Mouse (Mus musculus) testis, postnatal 14 days (tissue): ENCODE measurements around the gene Unc13c.

ENCODE experiments used
- DNase-seq: peaks from one replicate; pipeline ENCODE4 v3.0.0; 2021; ENCODE audit warnings: low spot score

Unc13c gene

GRCm38 (mm10) chr9:73882393-73882919 is 86.3 kb downstream of the Unc13c start:
- DNase-seq: no peak

DNA sequence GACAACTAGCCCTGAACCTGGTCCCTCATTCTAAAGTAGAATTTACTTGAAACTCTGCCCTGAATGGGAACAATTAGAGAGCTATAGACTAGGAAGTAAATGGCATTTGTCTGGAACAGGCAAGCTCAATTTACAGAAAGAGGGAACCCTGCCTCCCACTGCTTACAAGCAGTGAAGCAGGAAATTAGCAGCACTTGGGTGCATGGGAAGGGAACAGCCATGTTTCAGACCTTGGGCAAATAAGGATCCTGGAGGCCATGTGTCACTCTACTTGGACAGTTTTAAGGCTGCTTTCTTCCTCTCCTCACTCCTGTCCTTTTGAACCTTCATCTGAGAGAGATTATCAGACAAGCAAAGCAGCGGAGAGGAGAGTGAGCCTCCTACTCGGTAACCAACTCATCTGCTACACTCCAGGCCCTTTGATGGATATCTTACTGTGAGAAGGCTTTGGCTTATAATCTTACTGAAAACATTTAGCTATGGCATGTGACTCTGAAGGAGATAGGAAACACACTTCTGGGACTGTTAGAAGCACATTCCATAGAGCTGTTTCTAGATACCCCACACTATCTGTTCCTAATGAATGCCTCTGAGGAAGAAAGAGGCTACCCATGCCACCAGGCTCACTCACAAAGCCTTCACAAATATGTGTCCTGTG is 101.2 kb downstream of the Unc13c start:
- no peak for DNase-seq

- no peak for DNase-seq
These were observed 102.1 kb downstream of the Unc13c start for GRCm38 (mm10) chr9:73866666-73867065.

DNA sequence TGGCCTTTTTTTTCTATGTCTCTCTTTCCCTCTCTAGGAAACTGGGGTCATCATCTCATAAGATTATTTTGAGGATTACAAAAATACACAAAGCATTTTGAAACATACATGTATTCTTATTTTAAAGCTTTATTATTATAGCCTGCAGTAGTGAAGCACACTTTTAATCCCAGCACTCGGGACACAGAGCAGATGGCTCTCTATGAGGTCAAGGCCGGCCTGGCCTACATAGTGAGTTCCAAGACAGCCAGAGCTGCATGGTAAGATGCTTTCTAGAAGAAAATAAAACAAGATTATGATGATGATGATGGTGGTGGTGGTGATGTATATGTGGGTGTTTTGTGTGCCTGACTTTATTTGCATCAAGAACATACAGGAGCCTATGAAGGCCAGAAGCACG is 109.3 kb downstream of the Unc13c start:
- no peak for DNase-seq

DNA sequence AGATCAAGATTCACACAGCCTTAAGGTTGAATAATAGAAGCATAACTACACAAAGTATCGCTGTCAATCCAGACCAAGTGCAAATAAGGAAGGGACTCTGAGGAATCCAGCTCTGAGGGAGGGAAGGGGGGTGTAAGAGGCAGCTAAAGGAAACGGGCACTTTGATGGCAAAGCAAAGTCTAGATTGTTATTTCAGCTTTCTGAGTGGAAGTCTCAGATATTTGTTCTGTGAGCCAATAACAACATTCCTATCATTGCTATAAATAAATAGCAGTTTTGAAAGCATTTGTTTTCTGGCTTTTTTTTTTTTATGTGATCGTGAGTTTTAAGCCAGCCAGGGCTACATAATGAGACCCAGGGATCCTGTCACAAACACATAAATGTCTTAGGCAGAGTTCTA is 114.5 kb downstream of the Unc13c start:
- no peak for DNase-seq

DNA sequence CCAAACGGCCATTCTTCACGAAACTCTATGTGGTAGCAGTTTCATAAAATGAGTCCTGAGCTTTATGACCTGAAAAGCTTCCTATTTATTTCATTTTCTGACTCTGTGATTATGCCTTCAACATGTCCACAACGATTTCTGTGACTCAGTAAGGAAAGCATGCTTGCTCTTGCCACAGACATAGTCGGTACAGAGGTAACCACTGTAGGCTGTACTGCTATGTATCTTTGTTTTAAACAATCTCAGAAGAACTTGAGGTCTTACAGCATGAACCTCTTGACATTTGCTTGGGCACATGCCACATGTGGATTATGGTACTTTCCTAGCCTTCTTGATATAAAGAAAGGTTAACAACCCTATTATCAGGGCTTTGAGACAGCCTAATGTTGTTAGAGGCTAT is 162.1 kb downstream of the Unc13c start:
- DNase-seq: no peak

DNA sequence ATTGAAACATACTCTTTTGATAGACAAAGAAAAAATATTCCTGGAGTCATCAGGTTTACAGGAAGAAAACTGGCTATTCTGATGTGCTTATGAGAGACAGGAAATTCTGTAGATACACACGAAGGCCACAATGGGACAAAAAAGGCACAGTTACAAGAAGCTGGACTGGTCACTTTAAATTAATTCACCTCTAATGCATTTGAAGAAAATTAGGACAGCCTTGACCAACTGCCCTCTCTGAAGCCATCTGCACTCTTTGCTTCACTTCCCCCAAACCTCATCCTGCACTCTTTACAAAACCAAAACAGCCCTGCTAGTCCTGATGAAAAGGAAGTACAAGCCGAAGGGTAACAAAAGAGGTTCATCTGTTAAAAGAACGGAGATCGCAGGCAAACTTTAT is 194.2 kb downstream of the Unc13c start:
- no peak for DNase-seq

- DNase-seq: no peak
These were observed 213.6 kb downstream of the Unc13c start for GRCm38 (mm10) chr9:73755185-73755584.

GRCm38 (mm10) chr9:73753480-73753879 is 215.3 kb downstream of the Unc13c start:
- no peak for DNase-seq

DNA sequence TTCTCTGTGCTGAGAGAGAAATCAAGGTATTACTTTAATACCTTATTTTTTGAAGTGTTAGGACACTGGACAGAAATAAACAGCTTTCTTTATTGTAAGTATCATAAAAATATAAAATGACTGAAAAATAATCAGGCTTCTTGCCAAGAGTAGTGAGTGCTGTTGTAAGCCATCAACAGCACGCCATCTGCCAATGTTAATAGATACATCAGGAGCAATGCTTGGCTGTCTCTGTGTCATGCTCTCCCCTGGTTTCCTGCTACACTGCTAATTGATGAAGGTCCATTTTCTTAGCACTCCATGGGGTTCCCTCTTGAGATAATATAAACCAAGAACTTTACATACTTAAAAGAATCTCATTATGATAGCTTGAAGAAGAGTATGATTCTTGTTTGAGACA is 217.4 kb downstream of the Unc13c start:
- no peak for DNase-seq

DNA sequence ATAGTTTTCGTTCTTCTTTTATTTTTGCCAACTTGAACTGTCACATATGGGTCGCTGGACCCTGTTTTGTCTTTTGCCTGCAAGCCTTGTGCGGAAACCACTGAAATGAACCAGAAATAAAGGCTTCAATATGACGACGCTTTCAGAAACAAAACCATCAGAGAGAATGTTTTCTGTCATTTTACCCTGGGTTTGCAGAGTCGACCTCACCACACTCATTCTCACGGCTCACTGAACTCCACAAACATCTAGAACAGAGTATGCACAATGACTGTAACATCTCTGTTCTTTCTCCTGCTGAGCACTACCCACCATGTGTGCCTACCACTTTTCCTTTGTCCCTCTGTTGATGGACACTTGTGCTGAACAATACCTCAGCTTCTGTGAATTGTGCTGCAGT is 234.3 kb downstream of the Unc13c start:
- no peak for DNase-seq

- DNase-seq: no peak
These were observed 242.8 kb downstream of the Unc13c start for GRCm38 (mm10) chr9:73725717-73726662.

DNA sequence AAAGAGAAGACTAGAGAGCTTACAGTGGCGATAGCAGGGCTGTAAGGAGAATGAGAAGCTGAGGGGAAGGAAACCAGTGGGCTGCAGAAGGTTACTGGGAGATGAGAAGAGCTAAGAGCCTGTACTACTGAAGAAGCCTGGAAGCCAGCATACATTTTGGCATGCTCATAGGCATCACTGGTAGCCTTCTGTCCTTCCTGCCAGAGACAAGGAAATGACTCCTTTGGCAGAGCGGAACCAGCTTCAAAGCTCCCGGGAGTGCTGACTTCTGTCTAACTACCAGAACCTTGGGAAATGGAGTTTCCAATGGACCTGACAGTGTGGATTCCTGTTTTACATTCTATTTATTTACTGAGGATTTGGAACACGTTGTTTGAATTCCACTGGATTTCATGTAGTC is 244.0 kb downstream of the Unc13c start:
- no peak for DNase-seq

DNA sequence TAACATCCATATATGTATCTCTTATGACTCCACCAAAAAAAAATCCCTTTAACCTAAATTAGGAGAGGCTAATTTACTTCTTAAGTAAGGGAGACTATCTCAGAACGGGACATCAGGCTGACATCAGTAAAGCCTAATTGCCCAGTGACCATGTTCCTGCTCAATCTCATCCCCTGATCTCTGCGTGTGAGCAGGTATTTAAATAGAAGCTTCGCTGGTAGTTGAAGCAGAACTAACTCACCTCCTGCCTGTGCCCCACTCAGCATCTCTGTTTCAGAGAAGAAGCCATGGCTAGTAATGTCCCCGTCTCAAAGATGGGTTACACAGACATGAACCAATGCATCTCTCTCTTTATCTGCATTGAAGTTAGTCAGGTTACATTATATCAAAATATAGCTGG is 255.3 kb downstream of the Unc13c start:
- DNase-seq: no peak

- DNase-seq: no peak
These were observed 271.7 kb downstream of the Unc13c start for GRCm38 (mm10) chr9:73697103-73697502.

DNA sequence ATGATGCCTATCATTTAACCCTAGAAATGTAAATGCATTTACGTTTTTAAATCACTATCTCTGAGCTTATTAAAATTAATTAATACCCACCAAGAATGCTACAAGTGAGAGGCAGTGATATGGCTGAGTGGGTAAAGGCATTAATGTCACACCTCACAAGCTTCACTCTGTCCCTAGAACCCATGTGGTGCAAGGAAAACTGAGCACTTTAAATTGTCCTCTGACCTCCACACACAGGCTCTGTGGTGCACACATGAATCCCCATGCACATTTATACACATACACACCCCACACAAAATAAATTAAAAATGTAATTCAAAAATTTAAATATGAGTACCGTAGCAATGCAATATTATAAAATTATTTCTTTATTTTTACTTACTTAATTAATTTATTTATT is 287.2 kb downstream of the Unc13c start:
- DNase-seq: no peak

DNA sequence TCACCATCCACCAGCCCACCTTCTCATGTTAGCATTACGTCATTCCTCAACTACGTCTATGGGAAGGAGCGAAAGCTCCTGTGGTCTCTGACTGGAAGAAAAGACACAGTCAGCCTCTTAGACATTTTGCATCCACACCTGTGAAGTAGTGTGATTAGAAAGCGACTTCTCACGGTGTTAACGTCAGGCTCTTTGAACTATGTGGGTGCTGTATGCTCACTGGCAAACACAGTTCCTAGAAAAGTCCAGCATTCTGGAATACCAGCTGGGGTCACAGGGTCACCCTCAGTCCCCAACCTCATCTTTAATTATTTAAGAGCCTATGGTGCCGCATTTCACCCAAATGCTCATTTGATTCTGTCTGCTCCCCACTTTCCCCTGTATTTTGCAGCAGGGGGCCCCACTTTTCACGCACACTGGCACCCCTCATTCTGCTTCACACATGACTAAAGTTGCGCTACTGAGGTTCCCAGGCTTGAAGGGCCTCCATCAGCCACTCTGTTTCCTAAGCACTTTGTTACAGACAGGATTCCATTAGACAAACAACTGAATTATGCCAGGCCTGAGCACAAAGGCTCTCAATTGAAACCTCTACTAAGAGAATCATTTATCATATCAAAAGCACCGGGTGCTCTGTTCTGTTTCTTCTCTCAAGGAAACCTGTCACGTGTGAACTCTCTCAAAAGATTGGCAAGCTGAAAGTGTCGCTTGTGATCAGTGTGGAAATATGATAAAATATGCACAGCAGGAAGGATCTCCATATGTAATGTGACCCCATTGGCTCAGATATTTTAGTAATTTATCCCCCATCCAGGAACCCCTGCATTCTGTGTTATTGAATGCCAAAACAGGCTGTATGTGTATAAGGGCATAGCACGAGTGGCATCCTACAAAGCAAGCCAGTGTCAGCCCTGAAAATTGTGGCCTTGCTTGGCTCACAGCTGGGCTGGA is 287.9 kb downstream of the Unc13c start:
- no peak for DNase-seq

DNA sequence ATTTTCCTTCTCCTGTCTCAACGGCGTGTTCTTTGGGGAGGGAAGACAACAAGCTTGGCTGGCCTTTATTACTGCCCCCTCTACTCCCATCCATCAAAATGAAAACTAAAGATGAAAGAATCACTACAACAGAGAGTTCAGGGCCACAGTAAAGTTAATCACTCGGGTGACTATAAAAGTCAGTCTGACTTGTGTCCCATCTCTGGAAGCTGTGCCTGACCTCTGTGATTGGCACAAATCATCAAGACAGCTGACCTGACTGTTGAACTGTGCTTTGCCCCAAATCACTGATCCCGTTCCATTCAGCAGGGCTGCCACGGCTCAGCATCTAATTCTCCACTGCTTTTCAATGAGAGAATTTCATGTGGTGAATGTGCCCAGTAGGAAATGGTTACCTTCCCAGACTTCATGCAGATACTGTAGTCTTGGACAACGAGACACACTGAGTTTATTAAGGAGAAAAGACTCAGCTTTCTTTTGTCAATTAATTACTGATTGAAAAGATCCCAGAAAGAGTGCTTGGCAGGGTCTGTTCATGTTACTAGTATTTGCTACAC is 297.0 kb downstream of the Unc13c start:
- no peak for DNase-seq

GRCm38 (mm10) chr9:73670040-73670439 is 298.7 kb downstream of the Unc13c start:
- DNase-seq: no peak

GRCm38 (mm10) chr9:73662839-73663238 is 305.9 kb downstream of the Unc13c start:
- no peak for DNase-seq

- DNase-seq: no peak
These were observed 319.7 kb downstream of the Unc13c start for GRCm38 (mm10) chr9:73649088-73649487.

- no peak for DNase-seq
These were observed 330.6 kb downstream of the Unc13c start for GRCm38 (mm10) chr9:73638119-73638518.
